Mouse (Mus musculus) A20 (cell line): Measurements from ENCODE around the gene Tor3a.

Experiments
- DNase-seq: peaks from one replicate; pipeline ENCODE4 v3.0.0-alpha.2; 2011; ENCODE audit warnings: low read depth, low spot score

Tor3a gene

DNA sequence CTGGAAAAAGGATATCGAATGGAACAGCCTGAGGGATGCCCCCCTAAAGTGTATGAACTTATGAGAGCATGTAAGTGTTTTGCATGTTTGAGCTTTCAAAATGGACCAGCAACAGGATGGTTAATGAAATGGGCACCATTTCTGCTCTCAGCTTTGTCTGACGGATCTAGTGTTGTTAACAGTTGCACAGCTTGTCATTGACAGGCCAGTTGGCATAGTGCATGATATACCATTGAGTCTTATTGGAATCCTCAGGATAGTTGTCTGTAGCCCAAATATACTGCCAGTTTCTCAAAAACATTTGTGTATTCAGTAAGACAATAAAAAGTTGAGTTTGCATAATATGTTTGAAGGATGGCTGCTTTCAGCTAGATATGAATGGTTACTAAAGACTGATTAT is 39.0 kb downstream of the Tor3a start:
- DNase-seq: no peak

DNA sequence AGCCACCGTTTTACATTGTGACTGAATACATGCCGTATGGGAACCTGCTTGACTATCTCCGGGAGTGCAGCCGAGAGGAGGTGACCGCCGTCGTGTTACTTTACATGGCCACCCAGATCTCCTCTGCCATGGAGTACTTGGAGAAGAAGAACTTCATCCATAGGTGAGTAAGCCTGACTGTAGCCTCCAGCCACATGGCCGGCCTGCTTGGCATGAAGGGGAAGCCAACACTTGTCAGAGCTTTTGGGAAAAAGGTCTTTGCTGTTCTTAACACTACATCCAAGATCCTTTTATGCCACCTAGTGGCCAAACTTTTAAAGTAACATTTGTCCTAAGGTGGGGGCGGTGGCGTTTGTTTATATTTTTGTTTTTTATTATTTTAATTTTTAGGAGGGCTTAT is 41.1 kb downstream of the Tor3a start:
- peak; percentile 60 for DNase-seq

DNA sequence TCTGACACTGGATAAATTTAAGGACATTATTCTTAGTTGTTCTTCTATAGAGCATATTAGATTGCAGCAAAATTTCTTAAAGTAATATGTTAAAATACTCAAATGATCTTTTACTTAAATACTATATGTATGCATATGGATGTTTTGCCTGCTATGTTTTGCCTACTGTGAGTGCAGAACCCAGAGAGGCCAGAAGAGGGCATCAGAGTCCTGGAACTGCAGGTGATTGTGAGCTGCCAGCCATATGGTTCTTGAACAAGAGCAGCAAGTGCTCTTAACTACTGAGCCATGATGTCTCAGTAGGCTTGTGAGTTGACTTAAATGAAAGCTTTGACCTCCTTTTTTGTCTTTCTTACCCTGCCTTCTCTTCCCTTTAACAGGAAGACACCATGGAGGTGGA is 43.2 kb downstream of the Tor3a start:
- DNase-seq: peak; percentile 53

GRCm38 (mm10) chr1:156629984-156630383 is 44.2 kb downstream of the Tor3a start:
- DNase-seq: no peak

DNA sequence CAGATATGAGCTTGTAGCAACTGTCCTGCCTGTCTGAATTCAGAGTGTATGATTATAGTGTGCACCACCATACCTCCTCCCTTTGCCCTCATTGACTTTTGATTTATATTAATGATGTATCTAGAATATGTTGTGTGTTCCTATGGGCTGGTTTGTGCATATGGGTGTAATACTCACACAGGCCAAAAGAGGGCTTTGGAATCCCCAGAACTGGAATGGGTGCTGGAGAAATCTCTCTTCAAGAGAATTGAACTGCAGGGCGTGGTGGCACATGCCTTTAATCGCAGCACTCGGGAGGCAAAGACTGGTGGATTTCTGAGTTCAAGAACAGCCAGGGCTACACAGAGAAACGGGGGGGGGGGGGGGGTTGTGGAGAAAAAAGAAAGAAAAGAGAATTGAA is 47.4 kb downstream of the Tor3a start:
- peak; percentile 44 for DNase-seq

- no peak for DNase-seq
These were observed 49.9 kb downstream of the Tor3a start for GRCm38 (mm10) chr1:156624231-156624630.

DNA sequence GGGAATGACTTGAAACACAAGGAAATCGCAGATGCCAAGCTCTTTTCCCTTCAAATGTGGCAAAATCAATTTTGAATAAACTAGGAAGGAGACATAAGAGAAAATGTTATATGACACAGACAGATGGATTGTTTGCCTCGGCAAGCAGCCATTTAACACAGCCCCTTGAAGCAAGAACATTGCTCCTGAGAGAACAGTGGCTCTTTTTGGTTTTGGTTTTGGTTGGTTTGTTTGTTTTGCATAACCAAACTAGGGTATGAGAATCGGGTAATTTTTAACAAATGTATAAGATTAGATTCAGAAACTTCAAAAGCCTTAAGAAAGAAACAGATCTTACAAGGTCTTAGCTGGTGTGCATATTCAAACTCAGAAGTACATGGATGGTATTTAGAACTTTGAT is 53.2 kb downstream of the Tor3a start:
- peak; percentile 51 for DNase-seq

GRCm38 (mm10) chr1:156620292-156620909 is 53.8 kb downstream of the Tor3a start:
- peak; percentile 56 for DNase-seq

GRCm38 (mm10) chr1:156617811-156618210 is 56.3 kb downstream of the Tor3a start:
- DNase-seq: peak; percentile 58

DNA sequence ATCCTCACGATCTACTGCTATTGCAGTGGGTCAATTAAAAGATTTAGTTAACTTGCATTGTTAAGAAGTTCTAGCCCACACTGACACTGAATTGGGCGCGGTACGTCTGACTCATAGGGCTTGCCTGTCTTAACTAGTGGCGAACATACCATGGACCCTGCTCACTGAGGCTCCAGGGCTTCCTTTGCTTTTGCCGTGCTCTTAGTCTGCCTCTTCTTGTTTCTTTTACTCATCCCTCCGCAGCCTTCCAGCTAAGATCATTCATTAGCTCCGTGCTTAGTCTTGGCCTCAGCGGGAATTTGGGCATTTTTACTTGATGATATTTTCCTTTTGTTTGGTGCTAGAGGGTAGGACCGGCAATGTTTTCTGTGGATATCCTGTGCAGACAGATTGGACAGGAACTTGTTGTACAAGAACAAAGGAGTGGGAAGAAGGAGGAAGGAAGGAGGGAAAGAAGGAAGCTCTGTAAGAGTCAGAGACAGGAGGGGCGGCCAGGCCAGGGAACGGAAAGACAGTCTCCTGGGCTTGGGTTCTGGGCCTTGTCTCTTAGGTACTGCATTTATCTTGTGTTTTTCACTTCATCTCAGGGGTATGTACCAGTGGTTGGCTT is 57.1 kb downstream of the Tor3a start:
- peak; percentile 66 for DNase-seq

DNA sequence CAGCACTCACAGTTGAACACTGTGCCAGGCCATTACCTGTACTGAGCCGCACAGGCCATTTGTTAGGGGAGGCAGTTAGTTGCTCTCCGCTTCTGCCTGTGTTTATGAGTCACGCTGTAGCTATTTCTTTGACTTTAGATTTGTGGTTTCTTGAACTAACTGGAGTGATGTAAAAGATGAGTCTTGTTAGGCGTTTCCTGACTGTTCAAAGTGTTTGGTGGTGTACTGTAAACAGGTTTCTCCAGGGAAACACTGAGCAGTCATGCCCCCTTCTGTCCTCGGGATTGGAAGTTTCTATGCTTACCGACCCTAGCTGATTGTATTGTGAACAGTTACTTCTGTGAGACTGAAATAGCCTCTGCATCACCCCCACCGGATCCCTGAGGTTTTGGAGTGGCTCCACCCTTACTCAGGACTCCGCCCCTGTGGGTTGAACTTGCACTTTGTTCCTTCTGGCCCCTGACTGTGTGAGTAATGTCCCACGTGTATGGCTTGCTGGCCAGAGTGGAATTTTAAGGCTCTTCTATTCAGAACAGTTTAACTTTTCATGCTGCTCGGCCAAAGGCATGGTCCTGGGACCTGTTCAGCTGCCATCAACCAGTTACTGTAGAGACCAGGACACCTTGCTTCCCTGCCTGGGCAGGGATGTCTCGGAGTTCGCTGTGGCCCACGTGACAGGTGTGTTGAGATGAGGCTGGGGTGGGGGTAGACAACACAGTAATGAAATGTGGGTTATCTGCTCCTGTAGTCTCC is 58.6 kb downstream of the Tor3a start:
- peak; percentile 94 for DNase-seq

GRCm38 (mm10) chr1:156614710-156615109 is 59.4 kb downstream of the Tor3a start:
- DNase-seq: peak; percentile 68

DNA sequence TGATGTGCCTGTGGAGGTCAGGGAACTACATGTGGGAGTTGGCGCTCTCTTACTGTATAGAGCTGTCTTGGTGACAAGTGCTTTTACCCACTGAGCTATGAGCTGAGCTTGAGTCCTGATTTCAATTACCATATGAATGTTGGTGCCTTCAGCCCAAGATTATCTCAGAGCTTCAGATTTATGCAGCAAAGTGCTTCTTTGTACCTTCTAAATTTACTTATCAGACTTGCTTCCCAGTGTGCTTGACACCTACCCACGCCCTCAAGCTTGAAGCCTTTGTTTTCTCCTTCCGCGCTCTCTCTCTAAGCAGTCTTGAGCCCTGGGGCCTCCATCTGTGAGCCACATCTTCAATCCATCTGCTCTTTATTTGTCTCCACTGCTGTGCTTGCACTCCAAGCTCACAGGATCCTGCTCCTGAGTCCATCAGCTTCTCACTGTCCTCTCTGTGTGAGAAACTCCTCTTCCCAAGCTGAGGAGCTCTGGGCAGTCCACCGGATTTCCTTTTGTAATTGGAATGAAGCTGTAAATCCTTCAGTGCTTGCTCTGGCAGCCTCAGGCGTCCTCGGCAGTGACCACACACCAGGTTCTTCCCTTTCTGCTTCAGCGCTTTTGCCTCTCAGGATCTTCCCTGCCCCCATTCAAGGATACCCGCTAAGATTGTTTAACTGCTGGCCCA is 60.2 kb downstream of the Tor3a start:
- DNase-seq: no peak

GRCm38 (mm10) chr1:156610257-156610656 is 63.9 kb downstream of the Tor3a start:
- DNase-seq: peak; percentile 65

DNA sequence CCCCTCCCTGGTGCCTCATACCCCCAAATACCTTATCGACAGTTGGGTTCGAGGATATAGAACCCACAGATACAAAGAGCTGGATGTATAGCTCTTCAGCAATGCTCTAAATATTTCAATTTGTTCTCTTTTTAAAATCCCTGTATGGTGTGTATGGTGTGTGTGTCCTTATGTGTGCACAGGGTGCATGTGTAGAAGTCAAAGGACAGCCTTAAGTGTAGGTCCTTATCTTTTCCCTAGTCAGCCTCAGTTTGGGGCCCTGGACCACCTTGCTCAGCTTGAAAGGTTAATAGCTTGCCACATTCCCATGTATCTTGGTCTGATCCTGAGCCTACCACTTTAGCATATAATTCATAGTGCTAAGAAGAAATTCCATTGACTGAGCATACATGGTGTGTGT is 65.7 kb downstream of the Tor3a start:
- DNase-seq: no peak

- DNase-seq: no peak
These were observed 68.2 kb downstream of the Tor3a start for GRCm38 (mm10) chr1:156605940-156606339.

DNA sequence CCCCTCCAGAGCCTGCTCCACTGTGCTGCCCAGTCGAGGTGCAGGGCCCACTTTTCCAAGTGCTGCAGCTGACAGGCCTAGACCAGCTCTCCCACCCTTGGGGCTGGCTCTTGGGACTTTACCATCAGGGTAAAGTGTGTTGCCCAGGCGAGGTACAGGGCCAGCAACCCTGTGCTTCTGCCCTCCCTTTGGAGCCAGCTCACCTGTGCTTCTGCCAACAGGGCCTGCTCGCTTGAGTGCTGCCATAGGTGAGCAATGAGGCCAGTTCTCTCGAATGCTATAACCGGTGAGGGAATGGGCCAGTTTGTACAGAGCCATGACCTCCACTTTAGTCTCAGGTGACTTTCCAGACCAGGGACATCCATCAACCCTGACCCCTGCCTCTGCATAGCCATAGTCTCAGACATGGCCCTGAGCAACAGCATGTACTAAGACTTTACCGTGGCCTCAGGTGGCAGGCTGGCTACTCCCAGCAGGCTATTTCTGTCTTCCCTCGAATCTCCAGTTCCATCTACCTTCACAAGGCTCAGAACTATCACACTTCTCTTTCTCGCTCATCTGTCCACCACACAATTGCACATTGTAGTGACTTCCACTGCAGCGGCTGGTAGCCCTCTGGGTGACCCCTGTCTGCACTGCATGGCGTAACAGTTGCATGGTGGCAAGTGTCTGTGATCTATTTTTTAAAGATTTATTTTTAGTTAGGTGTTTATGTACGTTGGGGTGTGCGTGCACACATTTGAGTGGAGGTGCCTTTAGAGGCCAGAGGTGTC is 68.9 kb downstream of the Tor3a start:
- peak; percentile 76 for DNase-seq
